Mouse (Mus musculus): ENCODE measurements around the gene Lmod2. TPM values are rescaled to one million over a fixed set of nuclear protein-coding genes. Genes with fewer than 3 reads are reported as not detected.

The Lmod2 gene
- polyA plus RNA-seq, 1 experiment from 2014 or later, result not detected

DNA sequence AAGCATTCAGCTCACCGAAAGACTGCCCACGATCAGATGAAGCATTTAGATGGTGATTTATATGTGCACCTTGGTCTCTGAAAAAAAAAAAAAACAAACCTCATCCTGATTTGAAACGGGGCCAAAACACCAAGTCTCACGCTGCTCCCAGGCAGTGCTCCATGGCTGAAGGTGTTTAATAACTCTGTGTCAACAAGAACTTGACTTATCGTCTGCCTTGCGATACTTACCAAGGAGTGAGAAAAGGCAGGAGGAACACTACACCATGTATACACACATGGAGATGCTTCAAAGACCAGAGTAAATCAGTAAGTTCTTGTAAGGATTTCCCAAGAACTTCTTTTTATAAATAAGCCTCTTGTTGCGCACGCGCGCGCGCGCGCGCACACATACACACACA, 10.0 kb downstream of the Lmod2 start:
- H3K4me1 ChIP-seq (ENCODE audit: control insufficient read depth, insufficient read depth, low read length), result no peaks in the 10 kb centered on the region
- 65% methylated on average over 15 of the region's 15 CpGs for WGBS
- no peak overlapping the region for H3K4me2 ChIP-seq (replicated peaks; ENCODE audit: low read depth, low read length)
- H3K27me3 ChIP-seq (ENCODE audit: control insufficient read depth, insufficient read depth, low read length), result no peaks in the 10 kb centered on the region
- H3K36me3 ChIP-seq (ENCODE audit: control insufficient read depth, insufficient read depth, low read length), result no peaks in the 10 kb centered on the region
- no peak overlapping the region for H3K27ac ChIP-seq (ENCODE audit: low read depth, low read length)
- H3K4me3 ChIP-seq (ENCODE audit: low read length), result no peak overlapping the region
- peak; percentile 80; the same call in 1 of the 2 replicates for ATAC-seq (ENCODE audit: low FRiP score, low TSS enrichment)
- H3K9me3 ChIP-seq (ENCODE audit: control insufficient read depth, low read length), result no peaks in the 10 kb centered on the region
- no peak overlapping the region for H3K9ac ChIP-seq (ENCODE audit: low read depth, low read length)

DNA sequence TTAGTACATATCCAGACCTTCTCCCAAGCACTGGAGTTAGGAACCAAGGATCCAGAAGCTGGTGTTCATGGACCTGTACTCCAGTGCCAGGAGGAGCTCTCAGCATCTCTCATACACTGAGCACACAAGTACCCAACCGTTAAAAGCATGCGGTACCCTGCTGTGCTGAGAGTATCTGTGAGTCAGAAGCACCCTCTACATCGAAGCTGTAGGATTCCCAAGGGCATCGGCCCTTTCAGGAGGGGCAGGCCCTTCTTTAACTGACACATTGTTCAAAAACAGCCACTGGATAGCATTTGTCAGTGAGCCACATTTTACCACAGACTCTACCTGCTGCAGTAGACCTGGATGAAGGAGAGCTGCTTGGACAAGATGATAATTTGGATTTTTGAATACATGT, 10.6 kb downstream of the Lmod2 start:
- Histone ChIP-seq H3K36me3 (ENCODE audit: control insufficient read depth, insufficient read depth, low read length) (no peaks in the 10 kb centered on the region; the same call in 1 of the 2 replicates), H3K4me3 (ENCODE audit: low read length) (no peak overlapping the region), H3K4me2 (replicated peaks; ENCODE audit: low read depth, low read length) (no peak overlapping the region), H3K9me3 (ENCODE audit: control insufficient read depth, low read length) (no peaks in the 10 kb centered on the region), H3K27me3 (ENCODE audit: control insufficient read depth, insufficient read depth, low read length) (no peaks in the 10 kb centered on the region), H3K4me1 (ENCODE audit: control insufficient read depth, insufficient read depth, low read length) (no peaks in the 10 kb centered on the region), H3K27ac (ENCODE audit: low read depth, low read length) (no peak overlapping the region), H3K9ac (ENCODE audit: low read depth, low read length) (no peak overlapping the region)
- whole genome bisulfite sequencing, result 81% methylated on average over 4 of the region's 4 CpGs
- no peak for ATAC-seq (ENCODE audit: low FRiP score, low TSS enrichment)

DNA sequence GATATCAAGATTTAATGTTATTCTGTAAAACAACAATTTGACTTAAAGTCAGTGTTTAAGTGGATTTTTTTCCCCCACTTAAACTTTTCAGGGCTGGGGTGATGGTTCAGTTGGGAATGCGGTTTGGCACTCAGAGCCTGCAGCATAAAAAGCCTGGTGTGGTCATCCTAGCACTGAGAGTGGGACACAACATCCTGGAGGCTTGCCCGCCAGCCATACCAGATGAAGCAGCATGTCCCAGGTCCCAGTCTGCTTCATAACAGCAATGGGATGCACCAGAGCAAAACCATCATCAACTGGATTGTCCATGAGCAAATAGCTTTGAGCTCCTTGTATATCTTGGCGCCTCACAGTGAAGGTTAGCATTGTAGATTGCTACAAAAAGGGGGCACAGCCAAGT, 11.1 kb downstream of the Lmod2 start:
- H3K36me3 ChIP-seq (ENCODE audit: control insufficient read depth, insufficient read depth, low read length), result peaks cover 3% of the 10 kb centered on the region; the same call in 1 of the 2 replicates
- H3K4me3 ChIP-seq (ENCODE audit: low read length), result no peak overlapping the region
- no peaks in the 10 kb centered on the region for H3K9me3 ChIP-seq (ENCODE audit: control insufficient read depth, low read length)
- WGBS, result 87% methylated on average over 3 of the region's 3 CpGs
- H3K4me1 ChIP-seq (ENCODE audit: control insufficient read depth, insufficient read depth, low read length), result no peaks in the 10 kb centered on the region
- H3K27me3 ChIP-seq (ENCODE audit: control insufficient read depth, insufficient read depth, low read length), result no peaks in the 10 kb centered on the region
- no peak overlapping the region for H3K4me2 ChIP-seq (replicated peaks; ENCODE audit: low read depth, low read length)
- no peak overlapping the region for H3K27ac ChIP-seq (ENCODE audit: low read depth, low read length)
- H3K9ac ChIP-seq (ENCODE audit: low read depth, low read length), result no peak overlapping the region
- ATAC-seq (ENCODE audit: low FRiP score, low TSS enrichment), result no peak

DNA sequence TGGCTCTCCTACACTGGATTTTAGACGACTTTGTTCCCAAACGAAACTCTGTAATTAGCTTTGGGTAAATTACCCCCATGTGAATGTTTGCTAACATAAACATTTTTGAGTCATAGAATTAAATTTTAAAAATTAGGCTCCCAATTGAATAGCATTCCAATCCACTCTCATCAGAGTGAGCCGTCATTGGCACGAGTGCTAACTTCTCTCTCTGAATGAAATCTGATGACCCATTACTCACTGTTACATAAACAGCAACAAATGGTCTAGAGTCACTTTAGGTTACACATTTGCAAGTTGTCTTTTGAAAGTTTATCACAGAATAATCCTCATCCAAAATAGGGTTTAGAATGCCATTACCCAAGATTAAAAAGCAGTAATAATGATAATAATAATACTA, 12.0 kb downstream of the Lmod2 start:
- Histone ChIP-seq H3K27ac (ENCODE audit: low read depth, low read length) (no peak overlapping the region), H3K9me3 (ENCODE audit: control insufficient read depth, low read length) (no peaks in the 10 kb centered on the region), H3K4me1 (ENCODE audit: control insufficient read depth, insufficient read depth, low read length) (no peaks in the 10 kb centered on the region), H3K9ac (ENCODE audit: low read depth, low read length) (no peak overlapping the region), H3K4me3 (ENCODE audit: low read length) (no peak overlapping the region), H3K4me2 (replicated peaks; ENCODE audit: low read depth, low read length) (no peak overlapping the region), H3K36me3 (ENCODE audit: control insufficient read depth, insufficient read depth, low read length) (peaks cover 10% of the 10 kb centered on the region; the same call in 1 of the 2 replicates), H3K27me3 (ENCODE audit: control insufficient read depth, insufficient read depth, low read length) (no peaks in the 10 kb centered on the region)
- no peak for ATAC-seq (ENCODE audit: low FRiP score, low TSS enrichment)
- WGBS, result 42% methylated on average over 4 of the region's 4 CpGs

DNA sequence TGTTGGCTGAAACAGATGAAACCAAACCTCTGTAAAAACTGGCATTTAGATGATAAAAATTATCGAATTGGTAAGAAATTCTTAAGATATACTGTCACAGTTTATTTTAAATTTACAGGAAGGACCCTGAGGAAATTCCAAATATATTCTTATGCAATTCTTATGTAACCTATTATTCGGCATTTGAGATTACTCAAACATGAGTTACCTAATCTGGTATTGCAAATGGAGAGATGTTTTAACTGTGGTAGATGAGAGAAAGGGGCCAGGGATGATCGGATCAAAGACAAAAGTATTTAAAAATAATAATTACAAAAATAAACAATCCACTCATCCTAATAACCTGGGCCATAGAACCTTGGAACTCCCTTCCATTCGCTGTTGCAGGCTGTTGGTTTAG, 12.8 kb downstream of the Lmod2 start:
- H3K4me1 ChIP-seq (ENCODE audit: control insufficient read depth, insufficient read depth, low read length), result no peaks in the 10 kb centered on the region
- H3K4me2 ChIP-seq (replicated peaks; ENCODE audit: low read depth, low read length), result no peak overlapping the region
- no peak for ATAC-seq (ENCODE audit: low FRiP score, low TSS enrichment)
- peaks cover 18% of the 10 kb centered on the region for H3K36me3 ChIP-seq (ENCODE audit: control insufficient read depth, insufficient read depth, low read length)
- no peak overlapping the region for H3K9ac ChIP-seq (ENCODE audit: low read depth, low read length)
- 94% methylated on average over 4 of the region's 4 CpGs for WGBS
- no peaks in the 10 kb centered on the region for H3K9me3 ChIP-seq (ENCODE audit: control insufficient read depth, low read length)
- no peaks in the 10 kb centered on the region for H3K27me3 ChIP-seq (ENCODE audit: control insufficient read depth, insufficient read depth, low read length)
- H3K4me3 ChIP-seq (ENCODE audit: low read length), result no peak overlapping the region
- no peak overlapping the region for H3K27ac ChIP-seq (ENCODE audit: low read depth, low read length)

DNA sequence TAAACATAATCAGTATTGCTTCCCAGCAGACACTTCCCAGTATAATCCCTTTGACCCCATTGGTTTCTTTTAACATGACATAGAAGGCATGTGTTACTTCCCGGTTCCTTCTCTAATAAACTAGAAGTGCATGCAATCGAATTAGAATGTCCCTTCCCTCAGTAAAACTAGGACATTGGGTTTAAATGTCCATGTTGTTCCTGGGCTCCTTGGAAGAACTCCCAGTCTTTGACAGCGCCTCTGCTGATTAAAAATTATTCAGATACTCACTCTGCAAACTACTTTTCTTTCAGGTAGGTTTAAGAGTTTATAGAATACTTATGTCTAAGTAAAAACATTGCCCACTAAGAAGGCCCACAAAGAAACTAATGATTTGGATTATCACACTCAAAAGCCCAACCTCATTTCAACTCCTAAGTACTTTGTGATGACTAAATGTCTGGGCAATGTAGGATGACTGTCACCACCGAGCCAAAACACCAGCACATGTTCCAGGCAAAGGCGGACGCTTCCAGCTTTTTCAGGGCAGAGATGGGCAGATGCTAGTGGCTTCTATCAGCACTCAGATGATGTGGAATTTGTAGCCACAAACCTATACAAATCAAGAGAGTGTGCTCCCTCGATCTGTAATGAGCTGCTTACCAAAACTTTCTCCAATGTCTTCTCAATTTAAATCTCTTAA, 14.7 kb downstream of the Lmod2 start:
- H3K9me3 ChIP-seq (ENCODE audit: control insufficient read depth, low read length), result no peaks in the 10 kb centered on the region
- no peak overlapping the region for H3K27ac ChIP-seq (ENCODE audit: low read depth, low read length)
- H3K9ac ChIP-seq (ENCODE audit: low read depth, low read length), result no peak overlapping the region
- no peak overlapping the region for H3K4me3 ChIP-seq (ENCODE audit: low read length)
- ATAC-seq (ENCODE audit: low FRiP score, low TSS enrichment), result no peak
- no peaks in the 10 kb centered on the region for H3K4me1 ChIP-seq (ENCODE audit: control insufficient read depth, insufficient read depth, low read length)
- H3K27me3 ChIP-seq (ENCODE audit: control insufficient read depth, insufficient read depth, low read length), result no peaks in the 10 kb centered on the region
- H3K36me3 ChIP-seq (ENCODE audit: control insufficient read depth, insufficient read depth, low read length), result peaks cover 30% of the 10 kb centered on the region
- 91% methylated on average over 7 of the region's 7 CpGs for WGBS
- H3K4me2 ChIP-seq (replicated peaks; ENCODE audit: low read depth, low read length), result no peak overlapping the region

DNA sequence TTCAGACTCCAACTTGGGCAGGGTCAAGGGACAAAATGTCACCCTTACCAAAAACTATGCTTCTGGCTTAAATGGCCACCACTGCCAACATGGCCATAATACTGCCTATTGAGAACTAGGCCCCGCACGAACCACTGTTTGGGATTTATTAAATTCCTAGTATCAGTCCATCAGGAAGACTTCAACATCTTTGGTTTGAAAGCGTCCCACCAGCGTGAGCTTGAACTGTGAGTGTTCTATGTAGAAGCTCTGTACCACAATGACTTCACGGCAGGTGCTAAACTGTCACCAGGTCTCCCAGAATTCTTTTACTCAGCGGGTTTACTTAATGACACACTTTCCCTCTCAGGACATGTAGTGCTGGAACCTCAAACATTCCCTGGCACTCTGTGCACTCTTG, 15.8 kb downstream of the Lmod2 start:
- no peaks in the 10 kb centered on the region for H3K27me3 ChIP-seq (ENCODE audit: control insufficient read depth, insufficient read depth, low read length)
- no peaks in the 10 kb centered on the region for H3K9me3 ChIP-seq (ENCODE audit: control insufficient read depth, low read length)
- no peak overlapping the region for H3K4me2 ChIP-seq (replicated peaks; ENCODE audit: low read depth, low read length)
- peaks cover 42% of the 10 kb centered on the region for H3K36me3 ChIP-seq (ENCODE audit: control insufficient read depth, insufficient read depth, low read length)
- H3K4me3 ChIP-seq (ENCODE audit: low read length), result no peak overlapping the region
- WGBS, result 95% methylated on average over 6 of the region's 6 CpGs
- no peaks in the 10 kb centered on the region for H3K4me1 ChIP-seq (ENCODE audit: control insufficient read depth, insufficient read depth, low read length)
- H3K9ac ChIP-seq (ENCODE audit: low read depth, low read length), result no peak overlapping the region
- no peak overlapping the region for H3K27ac ChIP-seq (ENCODE audit: low read depth, low read length)
- no peak for ATAC-seq (ENCODE audit: low FRiP score, low TSS enrichment)

DNA sequence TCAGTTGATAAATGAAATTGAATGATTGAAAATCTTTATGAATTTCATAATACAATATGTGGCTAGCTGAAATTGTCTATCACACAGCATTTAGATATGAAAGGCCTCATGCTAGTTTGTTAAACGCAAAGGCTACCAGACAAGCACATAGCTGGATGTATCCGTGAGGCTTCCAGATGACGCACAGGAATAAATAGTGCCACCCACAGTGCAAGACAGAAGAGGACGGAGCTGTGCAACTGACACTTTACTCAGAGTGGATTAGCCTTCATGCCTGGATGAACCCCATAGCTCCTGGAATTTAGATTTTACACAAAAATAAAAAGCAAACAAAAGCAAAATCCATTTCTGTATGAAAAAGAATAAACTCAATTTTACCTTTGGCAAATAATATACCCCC, 16.4 kb downstream of the Lmod2 start:
- H3K4me1 ChIP-seq (ENCODE audit: control insufficient read depth, insufficient read depth, low read length), result no peaks in the 10 kb centered on the region
- 96% methylated on average over 4 of the region's 4 CpGs for WGBS

DNA sequence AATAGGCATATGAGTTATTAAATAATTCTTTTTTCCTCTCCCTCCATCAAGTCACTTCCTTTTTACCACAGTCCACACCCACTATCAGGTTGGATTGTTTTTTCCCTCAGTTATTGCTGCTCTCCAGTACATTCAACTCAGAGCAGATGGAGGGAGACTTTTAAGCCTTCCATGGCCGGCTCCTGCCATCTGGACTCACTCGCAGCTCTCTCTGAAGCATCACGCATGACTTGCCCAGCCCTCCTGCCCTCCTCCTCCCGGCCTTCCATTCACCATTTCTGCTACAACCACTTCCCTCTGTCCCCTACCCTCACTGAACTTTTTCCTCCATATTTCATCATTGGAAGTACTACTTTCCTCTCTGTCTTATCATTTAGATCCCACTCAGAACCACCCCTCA, 19.2 kb downstream of the Lmod2 start:
- Histone ChIP-seq H3K27me3 (ENCODE audit: control insufficient read depth, insufficient read depth, low read length) (no peaks in the 10 kb centered on the region), H3K4me2 (replicated peaks; ENCODE audit: low read depth, low read length) (no peak overlapping the region), H3K36me3 (ENCODE audit: control insufficient read depth, insufficient read depth, low read length) (peaks cover 48% of the 10 kb centered on the region), H3K27ac (ENCODE audit: low read depth, low read length) (no peak overlapping the region), H3K9ac (ENCODE audit: low read depth, low read length) (no peak overlapping the region), H3K4me1 (ENCODE audit: control insufficient read depth, insufficient read depth, low read length) (no peaks in the 10 kb centered on the region), H3K9me3 (ENCODE audit: control insufficient read depth, low read length) (no peaks in the 10 kb centered on the region), H3K4me3 (ENCODE audit: low read length) (no peak overlapping the region)
- WGBS, result 89% methylated on average over 4 of the region's 4 CpGs
- ATAC-seq (ENCODE audit: low FRiP score, low TSS enrichment), result no peak

More for the DNA sequence above, 16.4 kb downstream of the Lmod2 start:
- Histone ChIP-seq H3K4me2 (replicated peaks; ENCODE audit: low read depth, low read length) (no peak overlapping the region), H3K27ac (ENCODE audit: low read depth, low read length) (no peak overlapping the region), H3K9ac (ENCODE audit: low read depth, low read length) (no peak overlapping the region), H3K4me3 (ENCODE audit: low read length) (no peak overlapping the region), H3K27me3 (ENCODE audit: control insufficient read depth, insufficient read depth, low read length) (no peaks in the 10 kb centered on the region), H3K36me3 (ENCODE audit: control insufficient read depth, insufficient read depth, low read length) (peaks cover 42% of the 10 kb centered on the region), H3K9me3 (ENCODE audit: control insufficient read depth, low read length) (no peaks in the 10 kb centered on the region)
- ATAC-seq (ENCODE audit: low FRiP score, low TSS enrichment), result no peak

Data from kidney, embryonic 14.5 days (tissue).